Mouse (Mus musculus) lung, embryonic 14.5 days (tissue): ENCODE data around the gene Isg20l2. TPM values are rescaled to one million over a fixed set of nuclear protein-coding genes. Genes with fewer than 3 reads are reported as not detected.
A peak's percentile ranks its signal among the peaks of the same experiment; 100 is the strongest.

Source experiments
- ATAC-seq: fragments of 200-750 bp; cut with Nextera tagmentation; 2 replicates; pipeline ENCODE4 v1.8.0; 2017; ENCODE audit warnings: mild to moderate bottlenecking, moderate TSS enrichment, moderate library complexity; ENCODE audit not compliant: insufficient read depth
- DNase-seq: peaks from one replicate; pipeline ENCODE4 v3.0.0-alpha.2; 2015
- H3K27ac ChIP-seq: fragments of 300-500 bp; sonication (generic); 2 replicates; pipeline ENCODE4 v1.5.1; 2014; ENCODE audit warnings: low read depth, mild to moderate bottlenecking, moderate library complexity
- H3K27me3 ChIP-seq: fragments of 300-500 bp; sonication (generic); 2 replicates; pipeline ENCODE4 v1.6.1; 2014; ENCODE audit warnings: low read length, control low read depth; ENCODE audit not compliant: insufficient read depth
- H3K36me3 ChIP-seq: fragments of 300-500 bp; sonication (generic); 2 replicates; pipeline ENCODE4 v1.6.1; 2014; ENCODE audit warnings: control low read depth; ENCODE audit not compliant: insufficient read depth
- H3K4me1 ChIP-seq: fragments of 300-500 bp; sonication (generic); 2 replicates; pipeline ENCODE4 v1.6.1; 2014; ENCODE audit warnings: antibody characterized with exemption, control low read depth; ENCODE audit not compliant: insufficient read depth
- H3K4me2 ChIP-seq: fragments of 300-500 bp; sonication (generic); 2 replicates; pipeline ENCODE4 v1.6.1; 2014; ENCODE audit warnings: mild to moderate bottlenecking
- H3K4me3 ChIP-seq: fragments of 300-500 bp; sonication (generic); 2 replicates; pipeline ENCODE4 v1.5.1; 2014; ENCODE audit warnings: low read depth, low read length
- H3K9ac ChIP-seq: fragments of 300-500 bp; sonication (generic); 2 replicates; pipeline ENCODE4 v1.6.1; 2014
- H3K9me3 ChIP-seq: fragments of 300-500 bp; sonication (generic); 2 replicates; pipeline ENCODE4 v1.6.1; 2016; ENCODE audit warnings: low read depth, low read length, control low read depth
- CTCF ChIP-seq: IDR thresholded peaks from 2 replicates; pipeline ENCODE4 v1.5.1; 2016; ENCODE audit warnings: antibody characterized with exemption, low read depth
- WGBS: fragments of 180-500 bp; shearing (Covaris S2); extraction: QIAGEN DNeasy Blood & Tissue Kit; methylation state at CpG from one replicate; pipeline ENCODE4 v1.1.7; 2014; 5-methylcytosine and 5-hydroxymethylcytosine counted together
- polyA plus RNA-seq: library from polyadenylated mRNA; unstranded; fragments of >200 nt; fragmentation: Nextera tagmentation; extraction: Ambion mirVana; gene quantifications from 2 replicates; pipeline ENCODE4 v1.2.1, GENCODE M21; 2014

Isg20l2 gene
- polyA plus RNA-seq, 1 experiment from 2014 or later: 50.5 TPM

DNA sequence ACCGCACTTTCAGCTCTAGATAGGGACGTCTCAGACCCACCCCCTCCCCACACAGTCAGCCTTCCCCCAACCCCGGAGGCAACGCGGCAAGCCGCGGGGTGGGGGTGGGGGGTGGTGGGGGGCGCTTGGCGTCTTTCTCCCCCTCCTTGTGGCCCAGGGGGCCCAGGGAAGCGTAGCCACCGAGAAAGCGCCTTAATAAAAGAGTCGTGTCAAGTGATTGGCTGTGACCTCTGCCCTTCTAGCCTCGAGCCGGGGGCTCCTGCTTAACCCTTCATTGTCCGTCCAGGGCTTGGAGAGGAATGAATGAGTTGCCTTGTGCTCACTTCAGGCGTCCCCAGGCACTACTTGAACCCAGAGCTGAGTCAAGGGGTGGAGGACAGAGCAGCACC, 17.7 kb downstream of the Isg20l2 start:
- WGBS: under 1% methylated on average over 17 of the region's 17 CpGs
- H3K4me1 ChIP-seq: peaks cover 47% of the 10 kb centered on the region

DNA sequence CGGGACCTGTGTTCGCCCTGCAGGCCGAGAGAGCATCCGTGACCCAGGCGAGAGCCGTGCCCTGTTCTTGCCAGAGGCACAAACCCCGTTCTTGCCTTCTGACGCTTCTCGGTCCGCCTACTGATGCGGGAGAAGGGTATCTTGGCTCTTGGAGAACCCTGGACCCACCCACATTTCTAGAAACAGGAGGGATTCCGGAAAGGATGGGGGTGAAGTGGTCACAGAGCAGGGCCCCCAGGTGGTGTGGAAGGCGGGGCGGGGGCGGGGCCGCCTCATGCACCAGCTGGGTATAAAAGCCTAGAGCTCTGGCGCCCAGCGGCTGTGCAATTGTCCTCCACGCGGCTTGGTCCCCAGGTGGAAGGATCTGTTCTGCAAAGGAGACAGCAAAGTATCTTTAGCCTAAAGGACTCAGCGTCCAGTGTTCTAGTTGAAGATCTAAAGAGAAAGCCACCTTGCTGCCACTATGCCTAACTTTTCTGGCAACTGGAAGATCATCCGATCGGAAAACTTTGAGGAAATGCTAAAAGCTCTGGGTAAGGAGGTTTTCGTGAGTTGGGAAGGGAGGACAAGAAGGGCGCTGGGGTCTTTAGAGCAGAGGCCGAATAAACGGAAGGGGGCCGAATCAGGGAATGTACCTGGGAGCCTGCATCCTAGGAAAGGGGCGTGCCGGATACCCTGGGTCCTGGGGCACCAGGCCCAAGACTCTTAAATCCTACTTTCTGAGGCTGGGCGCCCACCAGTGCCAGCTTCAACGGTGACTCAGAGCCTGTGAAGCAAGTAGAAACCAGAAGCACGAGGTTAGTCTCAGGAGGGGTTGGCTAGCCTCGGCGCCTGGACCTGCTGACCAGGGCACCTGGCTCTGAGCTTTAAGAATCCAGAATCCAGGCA, 18.5 kb downstream of the Isg20l2 start, which contains the start of gene Crabp2:
Crabp2 (plus strand) TSS at position 289 of the 888 bp plus-strand sequence.
- H3K4me1 ChIP-seq: peaks cover 47% of the 10 kb centered on the region
- peak within 1 kb of the TSS; percentile 32 for H3K4me3 ChIP-seq
- DNase-seq (peak; percentile 50), ATAC-seq (no peak)
- H3K9ac ChIP-seq: peak within 1 kb of the TSS; percentile 50
- H3K27ac ChIP-seq: 0 out of 2 replicates have a peak within 1 kb of the TSS, but pooled peaks have one; percentile 1
- no peaks in the 10 kb centered on the region for H3K9me3 ChIP-seq
- TF ChIP-seq CTCF: no peak
- H3K27me3 ChIP-seq: peaks cover 22% of the 10 kb centered on the region
- 0 out of 2 replicates have a peak, but pooled peaks cover 4% of the 10 kb centered on the region for H3K36me3 ChIP-seq
- 4% methylated on average over 35 of the region's 35 CpGs for WGBS
- peak within 1 kb of the TSS; percentile 71 for H3K4me2 ChIP-seq

More for the DNA sequence above, 17.7 kb downstream of the Isg20l2 start:
- Histone ChIP-seq H3K27me3 (peaks cover 22% of the 10 kb centered on the region), H3K9me3 (no peaks in the 10 kb centered on the region), H3K27ac (no peak overlapping the region), H3K4me3 (peak overlapping the region; percentile 32), H3K36me3 (0 out of 2 replicates have a peak, but pooled peaks cover 4% of the 10 kb centered on the region), H3K4me2 (peak overlapping the region; percentile 71), H3K9ac (peak overlapping the region; percentile 50)
- DNase-seq (peak; percentile 45), ATAC-seq (no peak)
- no peak for TF ChIP-seq CTCF

DNA sequence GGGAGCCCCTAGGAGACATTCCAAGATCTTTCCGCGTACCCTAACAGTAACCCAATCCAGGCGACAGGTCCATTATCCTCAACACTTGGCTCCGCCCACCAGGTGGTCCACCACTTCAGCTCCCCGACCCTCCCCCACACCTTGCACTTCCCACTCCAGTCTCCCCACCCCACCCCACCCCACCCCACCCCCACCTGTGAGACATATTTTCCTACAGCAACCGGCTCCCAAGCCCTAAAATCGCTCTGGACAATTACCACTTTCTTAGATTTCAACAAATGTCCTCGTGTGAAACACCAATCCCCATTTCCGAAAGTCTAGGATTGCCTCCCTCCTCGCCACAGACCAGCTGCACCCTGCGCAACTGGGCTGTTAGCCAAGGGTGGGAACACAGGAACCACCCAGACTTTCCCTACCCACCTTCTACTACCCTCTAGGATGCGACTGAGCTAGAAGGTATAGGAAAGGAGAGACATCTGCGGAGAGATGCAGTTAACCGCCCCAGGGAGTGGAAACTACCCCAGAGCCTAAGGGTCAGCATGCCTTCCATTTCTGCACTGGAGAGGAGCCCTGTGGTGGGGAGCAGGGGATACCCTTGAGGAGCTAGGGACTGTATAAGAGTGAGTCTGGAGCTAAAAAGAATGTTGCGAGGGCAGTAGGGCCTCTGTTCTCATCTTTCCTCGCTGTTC, 19.3 kb downstream of the Isg20l2 start:
- ATAC-seq (no peak), DNase-seq (peak; percentile 30)
- Histone ChIP-seq H3K9ac (peak overlapping the region; percentile 32), H3K9me3 (no peaks in the 10 kb centered on the region), H3K4me1 (peaks cover 47% of the 10 kb centered on the region), H3K4me3 (peak overlapping the region; percentile 32), H3K36me3 (0 out of 2 replicates have a peak, but pooled peaks cover under 1% of the 10 kb centered on the region), H3K4me2 (peak overlapping the region; percentile 71), H3K27ac (no peak overlapping the region), H3K27me3 (peaks cover 22% of the 10 kb centered on the region)
- WGBS: 16% methylated on average over 16 of the region's 16 CpGs
- TF ChIP-seq CTCF: no peak

GRCm38 (mm10) chr3:87949955-87950515, 19.9 kb downstream of the Isg20l2 start:
- Histone ChIP-seq H3K4me3 (peak overlapping the region; percentile 32), H3K4me2 (peak overlapping the region; percentile 71), H3K27ac (peak overlapping the region; percentile 21; the same call in 1 of the 2 replicates), H3K9me3 (no peaks in the 10 kb centered on the region), H3K27me3 (peaks cover 22% of the 10 kb centered on the region), H3K36me3 (no peaks in the 10 kb centered on the region), H3K4me1 (peaks cover 47% of the 10 kb centered on the region), H3K9ac (peak overlapping the region; percentile 32)
- TF ChIP-seq CTCF: no peak
- WGBS: 13% methylated on average over 13 of the region's 13 CpGs
- no peak for ATAC-seq
- no peak for DNase-seq

DNA sequence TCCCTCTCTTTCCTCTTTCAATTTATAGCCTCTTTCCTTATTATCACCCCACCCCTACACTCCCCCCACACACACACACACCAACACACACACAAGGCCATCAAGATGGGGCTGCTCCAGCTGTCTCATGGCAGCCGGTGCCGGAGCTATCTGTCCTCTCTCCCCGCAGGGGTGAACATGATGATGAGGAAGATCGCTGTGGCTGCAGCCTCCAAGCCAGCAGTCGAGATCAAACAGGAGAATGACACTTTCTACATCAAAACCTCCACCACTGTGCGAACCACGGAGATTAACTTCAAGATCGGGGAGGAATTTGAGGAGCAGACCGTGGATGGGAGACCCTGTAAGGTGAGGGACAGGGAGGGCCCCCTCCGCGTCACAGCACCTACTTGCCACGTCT, 21.8 kb downstream of the Isg20l2 start:
- H3K4me3 ChIP-seq: peak overlapping the region; percentile 33
- H3K27ac ChIP-seq: peak overlapping the region; percentile 87
- H3K9me3 ChIP-seq: no peaks in the 10 kb centered on the region
- WGBS: 14% methylated on average over 12 of the region's 12 CpGs
- DNase-seq (peak; percentile 14), ATAC-seq (no peak)
- H3K36me3 ChIP-seq: no peaks in the 10 kb centered on the region
- peaks cover 10% of the 10 kb centered on the region; the same call in 1 of the 2 replicates for H3K27me3 ChIP-seq
- H3K4me2 ChIP-seq: peak overlapping the region; percentile 72
- peaks cover 44% of the 10 kb centered on the region for H3K4me1 ChIP-seq
- peak overlapping the region; percentile 53 for H3K9ac ChIP-seq
- no peak for TF ChIP-seq CTCF

DNA sequence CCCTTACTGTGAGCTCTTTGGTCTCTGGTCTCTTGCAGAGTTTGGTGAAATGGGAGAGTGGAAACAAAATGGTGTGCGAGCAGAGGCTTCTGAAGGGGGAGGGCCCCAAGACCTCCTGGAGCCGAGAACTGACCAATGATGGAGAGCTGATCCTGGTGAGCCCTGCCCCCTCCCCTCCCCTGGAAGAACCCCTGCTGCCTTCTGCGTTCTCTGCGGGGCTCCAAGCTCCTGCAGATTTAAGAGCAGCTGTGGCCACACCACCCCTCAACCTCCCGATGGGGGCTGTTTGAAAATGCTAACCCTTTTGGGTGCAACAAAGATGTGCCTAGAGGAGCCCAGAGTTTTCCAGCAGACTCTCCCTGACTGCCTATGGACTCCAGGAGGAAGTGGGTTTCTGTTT, 22.3 kb downstream of the Isg20l2 start:
- Histone ChIP-seq H3K9ac (peak overlapping the region; percentile 53), H3K9me3 (no peaks in the 10 kb centered on the region), H3K4me3 (peak overlapping the region; percentile 33), H3K36me3 (no peaks in the 10 kb centered on the region), H3K27ac (peak overlapping the region; percentile 87), H3K4me2 (peak overlapping the region; percentile 72), H3K27me3 (peaks cover 10% of the 10 kb centered on the region; the same call in 1 of the 2 replicates), H3K4me1 (peaks cover 41% of the 10 kb centered on the region)
- ATAC-seq (peak; percentile 87), DNase-seq (peak; percentile 86)
- TF ChIP-seq CTCF: no peak
- 3% methylated on average over 5 of the region's 5 CpGs for WGBS

DNA sequence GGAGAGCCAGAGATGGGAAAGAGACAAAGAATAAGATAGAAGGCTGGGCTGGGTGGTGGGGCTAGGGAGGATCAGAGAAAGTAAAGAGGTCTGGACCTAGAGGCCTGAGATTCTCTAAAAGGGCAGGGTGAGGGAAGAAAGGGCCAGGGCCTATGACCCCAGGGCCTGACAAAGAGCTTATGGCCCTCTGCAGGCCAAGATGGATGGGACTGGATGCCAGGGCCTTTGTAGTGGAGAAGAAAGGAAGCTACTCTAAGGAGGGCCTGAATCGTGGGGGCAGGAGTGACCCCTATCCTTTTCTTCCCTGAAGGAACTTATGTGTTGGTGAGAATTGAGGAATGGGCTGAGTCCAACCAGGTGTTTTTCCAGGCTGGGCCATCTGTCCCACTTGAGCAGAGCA, 27.9 kb downstream of the Isg20l2 start:
- no peak for TF ChIP-seq CTCF
- WGBS: 7% methylated on average over 1 of the region's 1 CpGs

More for the DNA sequence above, 27.9 kb downstream of the Isg20l2 start:
- Histone ChIP-seq H3K4me3 (no peak overlapping the region), H3K4me2 (no peak overlapping the region), H3K9me3 (no peaks in the 10 kb centered on the region), H3K36me3 (no peaks in the 10 kb centered on the region), H3K27ac (no peak overlapping the region), H3K4me1 (peaks cover 7% of the 10 kb centered on the region), H3K9ac (no peak overlapping the region), H3K27me3 (no peaks in the 10 kb centered on the region)
- DNase-seq: no peak
- ATAC-seq: no peak
